In the genomic region with DNA sequence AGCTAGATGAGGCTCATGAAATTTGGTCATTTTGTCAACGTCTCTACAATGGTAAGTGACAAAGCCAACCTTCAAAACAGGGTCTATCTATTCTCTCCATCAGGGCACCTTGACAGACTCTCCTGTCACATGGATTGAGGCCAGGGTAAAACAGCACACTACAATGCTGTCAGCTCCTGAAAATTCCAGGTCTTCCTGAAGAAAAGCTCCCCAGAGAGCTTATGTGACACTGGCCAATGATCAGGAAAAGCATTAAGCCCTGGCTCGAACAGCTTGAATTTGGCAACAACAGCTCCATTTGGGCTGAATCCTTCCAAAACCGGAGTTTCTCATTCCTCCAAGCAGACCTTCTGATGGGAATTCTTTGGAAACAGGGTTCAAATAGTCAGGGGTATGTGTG, we compare ENCODE assay signal across 22 mouse cellular contexts. TPM values are rescaled to one million over a fixed set of nuclear protein-coding genes. Genes with fewer than 3 reads are reported as not detected.
A peak's percentile ranks its signal among the peaks of the same experiment; 100 is the strongest.
DNase-seq lines count a peak whose midpoint lies in the region; ATAC-seq and TF ChIP-seq lines count a peak whose summit lies in the region.
"Had no signal": no experiment of that assay in that cellular context is flagged by ENCODE, and none has a peak within 500 bp of the region (broad histone marks: within the 10 kb centered on the region; RNA-seq: fewer than 3 reads in every experiment).

No protein-coding gene starts in this region.

- peak overlapping the region; percentile 49 for H3K27ac ChIP-seq in layer of hippocampus, adult 2 months
- H3K27ac ChIP-seq: embryonic facial prominence, embryonic 15.5 days; forebrain, embryonic 10.5 days; heart, embryonic 10.5 days; hindbrain, embryonic 12.5 days; hindbrain, postnatal 0 days had no signal

- no peak overlapping the region for H3K4me3 ChIP-seq in layer of hippocampus, adult 2 months
- H3K4me3 ChIP-seq: embryonic facial prominence, embryonic 15.5 days; erythroblast, embryonic 14.5 days; forebrain, embryonic 10.5 days; heart, embryonic 10.5 days; hindbrain, embryonic 12.5 days had no signal

- no peak for DNase-seq in cerebellum, postnatal 4 days (ENCODE audit: low spot score in 2 of 2)
- no peak for DNase-seq in layer of hippocampus, adult 2 months (ENCODE audit: low spot score in 2 of 2)
- DNase-seq in layer of hippocampus, postnatal 14 days (ENCODE audit: low spot score in 2 of 2): no peak
- DNase-seq in cerebellum, postnatal 10 days: peak; percentile 61 to 70
- no peak for DNase-seq in MN1 (ENCODE audit: low spot score)
- DNase-seq in lung, postnatal 25 days (ENCODE audit: low spot score): no peak
- DNase-seq: adrenal gland, postnatal 14 days; gastrocnemius, postnatal 10 days; heart, adult 18-20 months; heart, postnatal 10 days; heart, postnatal 4 days; kidney, adult 11 months had no signal

- no peak for TF ChIP-seq CTCF in layer of hippocampus, adult 2 months (conservative IDR thresholded peaks at IDR 0.05)

- ATAC-seq in cerebellum, adult (ENCODE audit: insufficient number of reproducible peaks, low FRiP score, low TSS enrichment): peak; percentile 66
- ATAC-seq: activated CD4-positive, CD25-positive, alpha-beta regulatory T cell, adult 4 months; Patski had no signal

RNA-seq across cellular contexts. Expression of a gene that starts 37.8 kb away (rescaled TPM):
- total RNA-seq in layer of hippocampus, adult 2 months (2021): 100 to 1,000 TPM; 289 to 309 TPM
- total RNA-seq in layer of hippocampus, postnatal 14 days (2021): 100 to 1,000 TPM; 341 to 350 TPM
- total RNA-seq: MEL had no signal

Comparison
In these comparisons a context has a peak if more than half of its experiments do, and no peak if none do; other contexts are left out.
1. DNase-seq: peak in cerebellum, postnatal 10 days (2 of 2); none in cerebellum, postnatal 4 days (0 of 2), layer of hippocampus, adult 2 months (0 of 2), layer of hippocampus, postnatal 14 days (0 of 2), MN1 (single experiment) and lung, postnatal 25 days (single experiment).